Mouse (Mus musculus) layer of hippocampus, postnatal 10 days (tissue): ENCODE measurements at regions not wholly inside any gene's neighbourhood (a gene's known extent, or its start where the extent isn't known, plus 50 kb on each side); places are given as distances from the start of the nearest gene placed in this dataset.

Experiments used
- DNase-seq, 2 experiments: peaks; one replicate each; pipeline ENCODE4 v3.0.0; 2021; ENCODE audit warnings: low spot score in 2 of 2

- no peak for DNase-seq
Observed at GRCm38 (mm10) chr13:37691855-37692445, 86.2 kb upstream of the Rreb1 start.

GRCm38 (mm10) chr13:37693617-37694016 lies 84.6 kb upstream of the Rreb1 start:
- DNase-seq, result no peak

- DNase-seq, result no peak
Observed at GRCm38 (mm10) chr13:37704475-37704874, 73.7 kb upstream of the Rreb1 start.

DNA sequence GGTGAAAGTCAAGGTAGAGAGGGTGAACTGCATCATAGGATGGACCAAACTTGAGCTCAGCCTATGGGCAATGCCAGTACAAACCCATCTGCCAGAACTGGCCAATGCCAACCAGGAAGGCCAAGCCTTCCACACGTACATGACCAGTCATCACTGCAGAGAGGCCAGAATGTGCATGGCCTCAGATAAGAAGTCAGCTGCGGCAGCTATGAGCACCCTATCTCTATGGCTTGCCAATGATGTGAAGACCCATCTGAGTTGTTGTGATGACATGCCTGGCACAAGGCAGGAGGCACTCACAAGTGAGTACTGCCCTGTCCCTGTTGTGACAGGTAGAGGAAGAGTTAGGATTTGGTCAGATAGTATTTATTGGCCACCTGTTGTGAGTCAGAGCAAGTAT lies 72.7 kb upstream of the Rreb1 start:
- DNase-seq, result no peak

DNA sequence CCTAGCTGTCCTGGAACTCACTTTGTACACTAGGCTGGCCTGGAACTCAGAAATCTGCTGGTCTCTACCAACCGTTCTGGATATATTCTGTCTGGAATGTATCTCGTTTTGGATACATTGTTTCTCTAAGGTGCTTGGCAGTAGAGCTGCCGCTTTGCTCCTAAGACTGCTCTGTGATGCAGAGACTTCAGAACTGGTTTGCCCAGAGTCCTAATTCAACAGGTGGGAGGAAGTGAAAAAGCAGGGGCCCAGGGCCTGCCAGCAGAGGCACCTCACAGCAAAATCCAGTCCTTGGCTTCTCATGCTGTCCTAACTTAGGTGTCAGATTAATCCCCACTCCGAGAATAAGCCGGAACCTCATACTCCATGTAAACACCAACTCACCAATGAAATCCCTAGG lies 67.3 kb upstream of the Rreb1 start:
- DNase-seq, result no peak

- DNase-seq, result no peak
Observed at GRCm38 (mm10) chr13:37712908-37713496, 65.2 kb upstream of the Rreb1 start.

DNA sequence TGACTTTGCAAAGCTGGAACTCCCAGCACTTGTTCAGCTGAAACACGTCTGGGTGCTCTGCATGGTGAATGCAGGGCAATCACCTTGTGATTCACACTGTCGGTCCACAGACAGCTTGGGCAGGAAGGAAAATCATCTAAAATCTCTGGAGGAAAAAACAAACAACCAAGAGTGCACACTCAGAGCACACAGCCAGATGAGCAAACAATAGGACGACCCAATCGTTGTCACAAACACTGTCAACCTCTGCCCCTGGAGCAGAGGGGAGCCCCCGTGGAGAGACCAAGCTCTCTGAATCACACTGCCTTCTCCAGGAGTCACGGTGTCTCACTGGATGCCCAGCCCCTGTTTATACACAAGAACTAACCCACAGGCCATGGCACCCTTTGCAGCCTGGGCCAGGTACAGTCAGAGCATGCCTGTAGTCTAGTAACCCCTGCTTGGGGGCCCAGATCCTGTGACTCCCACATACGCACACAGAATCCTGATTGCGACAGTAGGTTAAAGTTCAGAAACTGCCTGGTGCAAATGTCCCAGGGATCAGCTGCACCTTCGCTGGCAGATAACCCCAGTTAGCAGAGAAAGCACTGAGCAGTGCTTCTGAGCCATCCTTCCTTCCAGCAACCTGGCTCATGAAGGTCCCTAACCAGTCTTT lies 63.0 kb upstream of the Rreb1 start:
- DNase-seq, result no peak

- DNase-seq, result no peak
Observed at GRCm38 (mm10) chr13:37715770-37716693, 62.2 kb upstream of the Rreb1 start.

DNA sequence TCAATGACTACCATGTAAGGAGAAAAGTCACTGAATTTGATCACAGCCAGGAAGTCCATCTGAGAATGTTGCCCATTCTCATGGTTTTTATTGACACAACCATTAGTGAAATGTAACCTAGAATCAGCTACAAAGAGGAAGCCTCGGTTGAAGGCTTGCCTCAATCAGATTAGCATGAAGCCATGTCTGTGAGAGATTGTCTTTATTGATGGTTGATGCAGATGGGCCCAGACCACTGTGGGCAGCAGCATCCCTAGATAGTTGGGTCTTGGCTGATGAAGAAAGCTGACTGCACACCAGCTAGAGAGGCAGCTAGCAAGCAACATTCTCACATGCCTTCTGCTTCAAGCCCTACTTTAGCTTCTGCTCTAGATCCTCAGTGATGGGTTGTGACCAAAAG lies 60.4 kb upstream of the Rreb1 start:
- DNase-seq, result no peak

DNA sequence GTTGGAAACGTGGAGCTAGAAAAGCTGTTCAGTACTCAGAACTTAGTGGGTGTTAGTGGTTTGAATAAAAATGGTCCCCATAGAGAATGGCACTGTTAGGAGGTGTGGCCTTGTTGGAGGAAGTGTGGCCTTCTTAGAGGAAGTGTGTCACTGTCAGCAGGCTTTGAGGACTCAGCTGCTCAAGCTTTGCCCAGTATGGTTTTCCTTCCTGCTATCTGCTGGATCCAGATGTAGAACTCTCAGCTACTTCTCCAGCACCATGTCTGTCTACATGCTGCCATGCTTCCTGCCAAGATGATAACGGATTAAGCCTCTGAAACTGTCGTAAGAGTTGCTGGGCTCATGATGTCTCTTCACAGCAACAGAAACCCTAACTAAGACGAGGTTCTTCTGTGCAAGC lies 59.8 kb upstream of the Rreb1 start:
- DNase-seq, result no peak
